Mouse (Mus musculus) brain, adult 2 months (tissue): ENCODE data around the gene Bptf.
"Not testable (repeated sequence)": the region's sequence is repeated elsewhere in the genome, so short reads cannot be mapped to it uniquely, and the experiment has no call there.

Experiments used
- DNase-seq: peaks from one replicate; pipeline ENCODE4 v3.0.0; 2011; ENCODE audit warnings: low read depth, low spot score

The Bptf gene

DNA sequence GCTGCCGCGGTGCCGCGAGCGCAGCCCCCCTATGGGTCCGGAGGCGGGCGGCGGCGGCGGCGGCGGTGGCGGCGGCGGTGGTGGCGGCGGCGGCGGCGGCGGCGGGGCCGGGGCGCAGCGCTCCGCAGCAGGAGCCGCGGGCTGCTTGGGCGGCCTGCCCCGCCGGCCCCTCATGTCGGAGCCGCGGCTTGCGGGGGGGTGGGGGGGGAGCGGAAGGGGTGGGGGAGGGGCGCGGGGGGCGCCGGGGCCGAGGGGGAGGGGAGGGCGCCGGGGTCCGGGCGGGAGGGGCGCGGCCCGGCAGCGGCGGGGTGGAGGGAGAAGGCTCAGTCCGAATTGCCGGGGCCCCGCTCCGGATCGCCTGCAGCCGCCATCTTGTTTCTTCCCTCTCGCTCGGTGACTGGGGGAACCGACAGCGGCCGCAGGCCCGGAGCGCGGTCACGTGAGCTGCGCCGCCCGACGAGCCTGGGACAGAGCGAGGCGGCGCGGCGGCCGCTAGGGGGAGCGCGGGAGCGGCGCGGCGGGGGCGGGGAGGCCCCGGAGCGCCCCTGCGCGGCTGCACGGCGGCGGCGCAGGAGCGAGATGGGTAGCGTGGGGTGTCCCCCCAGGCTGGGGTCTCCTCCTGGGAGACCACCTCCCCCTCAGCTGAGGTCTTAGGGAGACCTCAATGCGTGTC, at the start of gene Bptf:
TSS of gene Bptf (minus strand) at position 379 of the 673 bp plus-strand sequence.
- peak; percentile 95 for DNase-seq

- no peak for DNase-seq
These were observed 29.3 kb upstream of the Bptf start for GRCm38 (mm10) chr11:107161215-107161614.

DNA sequence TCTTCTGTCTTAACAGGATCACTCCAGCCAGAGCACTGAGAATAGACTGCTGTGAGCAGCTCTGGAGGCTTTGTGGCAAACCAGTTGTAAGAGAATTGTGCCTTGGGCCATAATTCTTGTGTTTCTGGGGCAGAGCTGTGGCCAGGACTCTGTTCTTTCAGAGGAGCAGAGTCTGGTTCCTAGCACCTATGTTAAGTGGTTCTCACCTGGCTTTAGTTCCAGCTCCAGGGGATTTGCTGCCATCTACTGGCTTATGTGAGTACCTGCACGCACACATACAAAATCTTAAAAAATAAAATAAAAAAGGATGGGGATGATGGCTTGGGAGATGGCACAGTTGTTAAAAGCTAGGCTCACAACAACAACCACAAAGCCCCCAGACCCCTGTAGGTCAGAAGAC, 27.1 kb upstream of the Bptf start:
- DNase-seq = peak; percentile 20

- DNase-seq = no peak
These were observed 25.2 kb upstream of the Bptf start for GRCm38 (mm10) chr11:107156977-107157642.

GRCm38 (mm10) chr11:107155292-107155691, 23.4 kb upstream of the Bptf start:
- no peak for DNase-seq

- DNase-seq = no peak
These were observed 22.5 kb upstream of the Bptf start for GRCm38 (mm10) chr11:107154431-107154830.

DNA sequence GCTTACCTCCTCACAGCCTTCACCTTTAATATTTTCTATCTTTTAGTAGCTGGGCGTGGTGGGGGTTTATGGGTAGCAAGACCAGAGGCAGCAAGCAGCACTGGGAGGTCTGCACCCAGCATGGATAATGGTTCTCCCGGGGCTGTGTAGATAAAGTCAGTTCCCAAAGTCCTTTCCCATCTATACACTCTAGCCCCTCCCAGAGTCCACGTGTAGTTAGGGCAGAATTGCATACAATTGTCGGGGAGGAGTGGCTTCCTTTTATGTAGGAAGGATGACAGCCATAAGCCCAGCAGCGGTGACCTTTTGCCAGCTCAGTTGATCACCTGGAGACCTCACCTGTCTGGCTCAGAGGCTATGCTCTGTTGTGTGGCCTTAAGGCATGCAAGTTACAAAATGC, 21.7 kb upstream of the Bptf start:
- DNase-seq = no peak

GRCm38 (mm10) chr11:107151809-107152208, 19.9 kb upstream of the Bptf start:
- DNase-seq = no peak

GRCm38 (mm10) chr11:107143956-107144355, 12.0 kb upstream of the Bptf start:
- DNase-seq = not testable (repeated sequence)

GRCm38 (mm10) chr11:107142382-107142781, 10.5 kb upstream of the Bptf start:
- no peak for DNase-seq

- no peak for DNase-seq
These were observed 8.8 kb upstream of the Bptf start for GRCm38 (mm10) chr11:107140756-107141155.

DNA sequence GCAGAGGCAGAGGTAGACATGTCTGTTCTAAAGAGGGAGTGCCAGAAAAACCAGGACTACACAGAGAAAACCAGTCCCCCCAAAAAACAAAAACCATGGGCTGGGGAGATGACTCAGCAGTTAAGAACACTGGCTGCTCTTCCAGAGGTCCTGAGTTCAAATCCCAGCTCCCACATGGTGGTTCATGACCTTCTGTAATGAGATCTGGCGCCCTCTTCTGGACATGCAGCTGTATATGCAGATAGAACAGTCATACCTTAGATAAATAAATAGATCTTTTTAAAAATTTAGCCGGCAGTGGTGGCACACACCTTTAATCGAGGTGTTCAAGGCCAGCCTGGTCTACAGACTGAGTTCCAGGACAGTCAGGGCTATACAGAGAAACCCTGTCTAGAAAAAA, 6.7 kb upstream of the Bptf start:
- no peak for DNase-seq

DNA sequence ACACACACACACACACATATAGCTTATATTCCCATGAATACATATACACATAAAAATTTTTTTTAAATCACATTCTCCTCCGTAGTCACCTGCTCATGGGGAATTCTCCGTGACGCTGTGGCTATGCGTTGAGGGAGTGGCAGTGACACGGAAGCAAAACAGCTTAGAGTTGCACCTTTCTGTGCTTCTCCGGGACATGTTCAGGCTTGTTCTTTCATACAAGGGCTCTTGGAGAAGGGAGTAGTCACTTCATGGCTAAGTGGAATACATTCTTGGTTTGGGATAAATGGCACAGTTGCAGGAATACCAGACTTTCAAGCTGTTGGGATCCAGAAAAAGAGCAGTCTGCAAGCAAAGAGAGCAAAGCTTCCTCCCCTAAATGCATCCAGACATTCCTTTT, 5.7 kb upstream of the Bptf start:
- no peak for DNase-seq

- not testable (repeated sequence) for DNase-seq
These were observed 4.5 kb upstream of the Bptf start for GRCm38 (mm10) chr11:107136458-107136857.

DNA sequence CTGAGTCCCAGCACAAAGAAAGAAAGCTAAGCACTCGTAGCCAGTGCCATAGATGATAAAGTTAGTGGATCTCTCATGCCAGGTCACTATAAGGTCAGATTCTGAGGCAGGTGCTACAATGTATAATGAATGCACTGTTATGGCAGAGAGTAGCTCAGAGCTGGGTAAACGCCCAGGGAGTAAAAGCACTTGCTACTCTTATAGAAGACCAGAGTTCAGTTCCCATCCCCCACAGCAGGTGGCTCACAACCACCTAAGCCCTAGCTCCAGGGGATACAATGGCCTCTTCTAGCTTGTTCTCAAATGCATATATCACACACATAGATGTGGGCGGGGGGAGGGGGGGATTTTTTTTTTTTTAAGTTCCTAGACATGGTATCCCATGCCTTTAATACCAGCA, 3.8 kb upstream of the Bptf start:
- DNase-seq = no peak

- DNase-seq = no peak
These were observed 499 bp upstream of the Bptf start for GRCm38 (mm10) chr11:107132426-107132825.

GRCm38 (mm10) chr11:107130879-107131748, 813 bp downstream of the Bptf start:
- peak; percentile 83 for DNase-seq

- no peak for DNase-seq
These were observed 1.6 kb downstream of the Bptf start for GRCm38 (mm10) chr11:107130221-107130788.

DNA sequence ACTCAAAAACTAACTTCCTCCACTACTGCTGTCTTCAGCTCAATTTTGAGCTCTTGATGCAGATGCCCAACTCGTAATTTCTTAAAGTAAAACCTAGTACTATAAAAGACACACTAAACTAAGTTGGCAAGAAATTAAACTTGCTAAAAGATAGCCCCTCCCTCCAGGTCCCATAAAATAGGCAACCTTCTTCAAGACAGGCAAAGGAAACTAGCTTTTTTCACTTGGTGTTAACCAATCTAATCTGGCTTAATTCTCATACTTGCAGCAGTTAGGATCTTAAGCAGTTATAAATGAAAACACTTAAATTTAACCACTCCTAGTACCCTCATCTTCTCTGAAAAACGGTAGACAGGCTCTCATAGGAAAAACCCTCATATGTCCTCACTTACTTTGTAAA, 2.3 kb downstream of the Bptf start:
- DNase-seq = no peak

DNA sequence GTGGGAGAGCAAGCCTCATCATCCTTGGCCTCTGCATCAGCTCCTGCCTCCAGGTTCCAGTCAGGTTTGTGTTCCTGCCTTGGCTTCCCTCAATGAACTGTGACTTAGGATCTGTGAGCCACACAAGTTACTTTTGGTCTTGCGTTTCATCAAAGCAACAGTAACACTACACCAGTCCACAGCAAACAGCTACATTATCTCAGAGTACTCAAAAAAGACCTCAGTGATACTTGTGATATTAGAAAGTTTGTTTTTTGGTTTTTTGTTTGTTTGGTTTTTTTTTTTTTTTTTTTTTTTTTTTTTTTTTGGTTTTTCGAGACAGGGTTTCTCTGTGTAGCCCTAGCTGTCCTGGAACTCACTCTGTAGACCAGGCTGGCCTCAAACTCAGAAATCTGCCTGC, 5.2 kb downstream of the Bptf start:
- not testable (repeated sequence) for DNase-seq

- DNase-seq = no peak
These were observed 6.9 kb downstream of the Bptf start for GRCm38 (mm10) chr11:107125011-107125410.

- DNase-seq = peak; percentile 79
These were observed 7.6 kb downstream of the Bptf start for GRCm38 (mm10) chr11:107124327-107124731.
